Mouse (Mus musculus) cerebellum, postnatal 10 days (tissue): ENCODE results near the gene Aacs.
"Not testable (repeated sequence)": the region's sequence is repeated elsewhere in the genome, so short reads cannot be mapped to it uniquely, and the experiment has no call there.

ENCODE experiments used
- DNase-seq, 2 experiments: peaks; one replicate each; pipeline ENCODE4 v3.0.0; 2021; ENCODE audit warnings: mixed read lengths in 2 of 2

Gene Aacs

GRCm38 (mm10) chr5:125475601-125476285 is at the start of gene Aacs:
Gene Aacs (plus strand): TSS chr5:125475814.
- peak; percentile 99 for DNase-seq

GRCm38 (mm10) chr5:125426343-125426742 is 49.3 kb upstream of the Aacs start:
- no peak for DNase-seq

GRCm38 (mm10) chr5:125432324-125432723 is 43.3 kb upstream of the Aacs start:
- not testable (repeated sequence) for DNase-seq

- peak; percentile 96 to 97 for DNase-seq
Observed at GRCm38 (mm10) chr5:125433793-125434337, 41.7 kb upstream of the Aacs start, which contains the start of gene Dhx37. Gene Dhx37 (minus strand): TSS chr5:125434121.

- DNase-seq, result peak in 1 of 2 experiments; percentile 42
Observed at GRCm38 (mm10) chr5:125434347-125434746, 41.3 kb upstream of the Aacs start.

- DNase-seq, result peak in 1 of 2 experiments; percentile 29
Observed at GRCm38 (mm10) chr5:125440583-125441233, 34.9 kb upstream of the Aacs start.

GRCm38 (mm10) chr5:125441234-125442114 is 34.1 kb upstream of the Aacs start, which contains the start of gene Bri3bp:
Gene Bri3bp (plus strand): TSS chr5:125441568.
- DNase-seq, result peak; percentile 82 to 87

GRCm38 (mm10) chr5:125442136-125442995 is 33.2 kb upstream of the Aacs start:
- DNase-seq, result no peak

GRCm38 (mm10) chr5:125443335-125443734 is 32.3 kb upstream of the Aacs start:
- DNase-seq, result no peak

- DNase-seq, result no peak
Observed at GRCm38 (mm10) chr5:125443915-125444314, 31.7 kb upstream of the Aacs start.

- DNase-seq, result no peak
Observed at GRCm38 (mm10) chr5:125444554-125444953, 31.1 kb upstream of the Aacs start.

- DNase-seq, result no peak
Observed at GRCm38 (mm10) chr5:125446344-125446743, 29.3 kb upstream of the Aacs start.

GRCm38 (mm10) chr5:125448026-125448425 is 27.6 kb upstream of the Aacs start:
- DNase-seq, result no peak

GRCm38 (mm10) chr5:125448631-125449030 is 27.0 kb upstream of the Aacs start:
- DNase-seq, result no peak

- DNase-seq, result no peak
Observed at GRCm38 (mm10) chr5:125449306-125449705, 26.3 kb upstream of the Aacs start.

GRCm38 (mm10) chr5:125452573-125452972 is 23.0 kb upstream of the Aacs start:
- DNase-seq, result no peak

- no peak for DNase-seq
Observed at GRCm38 (mm10) chr5:125456100-125456499, 19.5 kb upstream of the Aacs start.

GRCm38 (mm10) chr5:125457538-125457937 is 18.1 kb upstream of the Aacs start:
- no peak for DNase-seq

GRCm38 (mm10) chr5:125460574-125460973 is 15.0 kb upstream of the Aacs start:
- DNase-seq, result no peak

GRCm38 (mm10) chr5:125461868-125462445 is 13.7 kb upstream of the Aacs start:
- peak; percentile 62 to 73 for DNase-seq

GRCm38 (mm10) chr5:125465192-125465591 is 10.4 kb upstream of the Aacs start:
- no peak for DNase-seq
